Mouse (Mus musculus) CH12.LX (cell line): ENCODE data around the gene Gpr89. TPM values are rescaled to one million over a fixed set of nuclear protein-coding genes. Genes with fewer than 3 reads are reported as not detected.

Experiments
- DNase-seq: peaks from one replicate; pipeline ENCODE4 v3.0.0-alpha.2; 2013; ENCODE audit errors: extremely low read depth
- H3K27ac ChIP-seq: 2 replicates; pipeline ENCODE4 v1.5.1; 2012; ENCODE audit warnings: low read depth, mild to moderate bottlenecking, control low read depth, moderate library complexity; ENCODE audit not compliant: insufficient read depth
- H3K27me3 ChIP-seq: replicated peaks from 2 replicates; pipeline ENCODE3; 2012; ENCODE audit warnings: inconsistent platforms
- H3K36me3 ChIP-seq, 2 experiments: replicated peaks in 1 of 2; 2 replicates each; pipeline versions ENCODE3 to v1.6.1; 2012; ENCODE audit warnings: inconsistent platforms in 1 of 2, low read length in 1 of 2, mild to moderate bottlenecking in 1 of 2, mixed read lengths in 1 of 2, moderate library complexity in 1 of 2; ENCODE audit not compliant: control insufficient read depth in 1 of 2, insufficient read depth in 1 of 2
- H3K4me1 ChIP-seq, 2 experiments: 2 replicates each; pipeline ENCODE4 v1.6.1; 2012; ENCODE audit warnings: inconsistent platforms in 1 of 2, moderate library complexity in 1 of 2; ENCODE audit not compliant: insufficient read depth in 2 of 2, control insufficient read depth in 1 of 2
- H3K4me2 ChIP-seq: 2 replicates; pipeline ENCODE4 v1.6.1; 2012; ENCODE audit warnings: low read depth, mild to moderate bottlenecking, control low read depth; ENCODE audit not compliant: poor library complexity, insufficient read depth, severe bottlenecking
- H3K4me3 ChIP-seq, 3 experiments: fragments of 150-350 bp in 1 of 3; sonication (generic) in 1 of 3; replicated peaks in 1 of 3; 2 replicates each; pipeline versions ENCODE3 to v1.5.1; 2011 to 2012; ENCODE audit warnings: low read depth in 2 of 3, low read length in 2 of 3, mild to moderate bottlenecking in 2 of 3, moderate library complexity in 2 of 3, control low read depth in 1 of 3, improper control_type of control experiment in 1 of 3, inconsistent platforms in 1 of 3, mixed read lengths in 1 of 3; ENCODE audit not compliant: poor library complexity in 1 of 3
- H3K79me2 ChIP-seq: replicated peaks from 2 replicates; pipeline ENCODE4 v1.6.1; 2012; ENCODE audit warnings: mild to moderate bottlenecking, moderate library complexity; ENCODE audit not compliant: control insufficient read depth, poor library complexity, insufficient read depth, severe bottlenecking; ENCODE audit errors: extremely low read depth
- H3K9ac ChIP-seq: 2 replicates; pipeline ENCODE4 v1.6.1; 2012; ENCODE audit warnings: low read depth, mild to moderate bottlenecking, control low read depth, moderate library complexity; ENCODE audit not compliant: insufficient read depth
- H3K9me3 ChIP-seq: replicated peaks from 2 replicates; pipeline ENCODE3; 2012; ENCODE audit warnings: low read length, inconsistent platforms, mixed read lengths
- BHLHE40 ChIP-seq: IDR thresholded peaks from 2 replicates; pipeline ENCODE4 v1.6.1; 2011; ENCODE audit warnings: mild to moderate bottlenecking, low read depth, low read length, improper control_type of control experiment
- CHD1 ChIP-seq: IDR thresholded peaks from 2 replicates; pipeline ENCODE4 v1.6.1; 2012; ENCODE audit warnings: low read depth, low read length, improper control_type of control experiment, inconsistent platforms
- CHD2 ChIP-seq: IDR thresholded peaks from 2 replicates; pipeline ENCODE4 v1.6.1; 2011; ENCODE audit warnings: low read length, improper control_type of control experiment
- HCFC1 ChIP-seq: IDR thresholded peaks from 2 replicates; pipeline ENCODE4 v1.6.1; 2012; ENCODE audit warnings: low read depth, mild to moderate bottlenecking, inconsistent platforms, low read length, improper control_type of control experiment
- IRF4 ChIP-seq: IDR thresholded peaks from 2 replicates; pipeline ENCODE4 v1.6.1; 2014; ENCODE audit warnings: low read depth, mild to moderate bottlenecking, inconsistent platforms, low read length, improper control_type of control experiment
- JUN ChIP-seq: IDR thresholded peaks from 2 replicates; pipeline ENCODE4 v1.6.1; 2011; ENCODE audit warnings: low read depth, mild to moderate bottlenecking, low read length, improper control_type of control experiment, moderate library complexity; ENCODE audit not compliant: insufficient read depth
- JUND ChIP-seq: conservative IDR thresholded peaks from 2 replicates; pipeline ENCODE4 v1.6.1; 2011; ENCODE audit warnings: low read depth, low read length, improper control_type of control experiment
- MAX ChIP-seq: IDR thresholded peaks from 2 replicates; pipeline ENCODE4 v1.6.1; 2011; ENCODE audit warnings: low read length, improper control_type of control experiment
- NELFE ChIP-seq: IDR thresholded peaks from 2 replicates; pipeline ENCODE4 v1.6.1; 2011; ENCODE audit warnings: low read depth, low read length, improper control_type of control experiment
- NRF1 ChIP-seq: IDR thresholded peaks from 2 replicates; pipeline ENCODE4 v1.6.1; 2014; ENCODE audit warnings: low read depth, mild to moderate bottlenecking, inconsistent platforms, low read length, improper control_type of control experiment, moderate library complexity
- RAD21 ChIP-seq: IDR thresholded peaks from 2 replicates; pipeline ENCODE4 v1.6.1; 2011; ENCODE audit warnings: low read depth, mild to moderate bottlenecking, low read length, improper control_type of control experiment, moderate library complexity
- RCOR1 ChIP-seq: conservative IDR thresholded peaks from 2 replicates; pipeline ENCODE4 v1.6.1; 2012; ENCODE audit warnings: low read depth, mild to moderate bottlenecking, inconsistent platforms, low read length, improper control_type of control experiment
- SIN3A ChIP-seq: IDR thresholded peaks from 2 replicates; pipeline ENCODE4 v1.6.1; 2012; ENCODE audit warnings: low read length, improper control_type of control experiment, inconsistent platforms
- SMC3 ChIP-seq: IDR thresholded peaks from 2 replicates; pipeline ENCODE4 v1.6.1; 2011; ENCODE audit warnings: low read depth, low read length, improper control_type of control experiment
- TBP ChIP-seq: conservative IDR thresholded peaks from 2 replicates; pipeline ENCODE4 v1.6.1; 2011; ENCODE audit warnings: low read depth, low read length, improper control_type of control experiment
- TCF12 ChIP-seq: IDR thresholded peaks from 2 replicates; pipeline ENCODE4 v1.6.1; 2014; ENCODE audit warnings: low read depth, mild to moderate bottlenecking, inconsistent platforms, low read length, improper control_type of control experiment
- USF1 ChIP-seq: IDR thresholded peaks from 2 replicates; pipeline ENCODE4 v1.6.1; 2014; ENCODE audit warnings: low read depth, mild to moderate bottlenecking, inconsistent platforms, low read length, improper control_type of control experiment
- ZC3H11A ChIP-seq: IDR thresholded peaks from 2 replicates; pipeline ENCODE4 v1.6.1; 2012; ENCODE audit warnings: low read depth, mild to moderate bottlenecking, inconsistent platforms, low read length, improper control_type of control experiment
- ZKSCAN1 ChIP-seq: IDR thresholded peaks from 2 replicates; pipeline ENCODE4 v1.6.1; 2012; ENCODE audit warnings: low read depth, inconsistent platforms, low read length, improper control_type of control experiment, borderline replicate concordance
- ZMIZ1 ChIP-seq: IDR thresholded peaks from 2 replicates; pipeline ENCODE4 v1.6.1; 2012; ENCODE audit warnings: low read depth, mild to moderate bottlenecking, inconsistent platforms, low read length, improper control_type of control experiment
- ZNF384 ChIP-seq: IDR thresholded peaks from 2 replicates; pipeline ENCODE4 v1.6.1; 2012; ENCODE audit warnings: low read depth, low read length, improper control_type of control experiment, inconsistent platforms
- dilution Hi-C: fragments of 300-500 bp; cut with MboI; formaldehyde crosslinking; loops from 2 replicates; pipeline ENCODE4 v1.14.3; 2020; ENCODE audit warnings: low sequenced_read_pairs; ENCODE audit not compliant: extremely low pct_unique_long_range_greater_than_20kb, extremely low pct_ligation_motif_present
- in situ Hi-C: fragments of 300-500 bp; cut with MboI; formaldehyde crosslinking; loops from 3 replicates; pipeline ENCODE4 v1.14.3; 2019; ENCODE audit warnings: low sequenced_read_pairs, low pct_ligation_motif_present, low pct_unique_long_range_greater_than_20kb, mixed read lengths
- polyA plus RNA-seq: library from polyadenylated mRNA; unstranded; fragments of >175 nt; gene quantifications from 2 replicates; pipeline ENCODE4 v1.2.1, GENCODE M21; 2012; ENCODE audit warnings: low read depth; ENCODE audit not compliant: insufficient read length
- total RNA-seq, 2 experiments: library from RNA; depleted of rRNA; stranded (reverse); fragments of 300-350 nt in 1 of 2; fragments of >200 nt in 1 of 2; gene quantifications; 2 replicates each; pipeline ENCODE4 v1.2.3; 2012 to 2014

Gene Gpr89
- total and polyA plus RNA-seq, 3 experiments = 27.9 to 31.3 (median 30.8) TPM

DNA sequence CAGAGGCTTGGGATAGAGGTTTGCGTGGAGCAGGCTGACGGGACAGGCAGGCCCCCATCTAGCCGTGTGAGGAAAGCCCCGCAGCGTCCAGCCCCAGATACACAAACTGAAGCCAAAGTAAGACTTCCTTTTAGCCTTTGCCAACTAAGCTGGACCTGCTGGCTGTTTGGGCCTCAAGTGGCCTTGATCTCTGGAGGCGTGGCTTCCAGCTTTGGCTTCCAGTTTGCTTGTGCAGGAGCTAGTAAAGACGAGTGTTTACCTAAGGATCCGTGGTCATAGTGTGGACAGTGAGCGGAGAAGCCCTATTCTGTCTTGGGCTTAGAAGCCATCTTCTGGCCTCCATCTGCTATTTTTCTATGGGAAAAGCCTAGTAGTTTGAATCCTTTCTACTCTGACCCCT lies 59.3 kb downstream of the Gpr89 start:
- no peaks in the 10 kb centered on the region for H3K27me3 ChIP-seq
- no peak overlapping the region for H3K27ac ChIP-seq
- no peaks in the 10 kb centered on the region for H3K9me3 ChIP-seq
- TF ChIP-seq MAX = no peak
- TF ChIP-seq USF1 = no peak
- TF ChIP-seq TCF12 = no peak
- no peak for TF ChIP-seq SIN3A
- TF ChIP-seq RCOR1 = no peak
- TF ChIP-seq IRF4 = no peak
- no peak for TF ChIP-seq NELFE
- TF ChIP-seq TBP = no peak
- TF ChIP-seq CHD2 = no peak
- TF ChIP-seq SMC3 = no peak
- TF ChIP-seq JUN = no peak
- no peak for TF ChIP-seq CHD1
- TF ChIP-seq HCFC1 = no peak
- no peak for TF ChIP-seq ZMIZ1
- TF ChIP-seq BHLHE40 = no peak
- H3K36me3 ChIP-seq = no peaks in the 10 kb centered on the region
- no peak overlapping the region for H3K4me3 ChIP-seq
- no peak for DNase-seq
- no peak overlapping the region for H3K9ac ChIP-seq
- dilution Hi-C loops (no loop called here), in situ Hi-C loops (no loop called here)
- no peaks in the 10 kb centered on the region for H3K79me2 ChIP-seq
- H3K4me2 ChIP-seq = no peak overlapping the region
- peaks cover 16 to 17% of the 10 kb centered on the region in 2 experiments for H3K4me1 ChIP-seq

DNA sequence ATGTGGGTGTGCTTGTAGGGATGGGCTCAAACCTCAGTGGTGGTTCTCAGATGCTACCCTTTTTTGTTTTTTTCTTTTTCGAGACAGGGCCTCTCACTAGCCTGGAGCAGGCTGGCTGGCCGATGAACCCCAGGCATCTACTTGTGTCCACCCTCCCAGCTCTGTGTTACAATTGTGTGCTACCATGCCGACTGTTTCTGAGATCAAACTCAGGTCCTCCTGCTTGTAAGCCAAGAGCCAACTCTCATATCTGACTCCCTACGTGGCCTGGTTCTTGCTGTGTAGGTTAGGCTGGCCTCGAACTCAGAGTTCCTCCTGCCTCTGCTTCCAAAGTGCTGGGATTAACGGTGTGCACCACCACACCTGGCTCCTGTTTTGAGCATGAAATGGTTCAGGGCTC lies 60.0 kb downstream of the Gpr89 start:
- in situ Hi-C loops = no loop called here
- no peaks in the 10 kb centered on the region for H3K79me2 ChIP-seq
- no peak overlapping the region for H3K27ac ChIP-seq
- H3K27me3 ChIP-seq = no peaks in the 10 kb centered on the region
- no peak for DNase-seq
- dilution Hi-C loops = no loop called here
- H3K9ac ChIP-seq = no peak overlapping the region
- peaks cover 16 to 17% of the 10 kb centered on the region in 2 experiments for H3K4me1 ChIP-seq
- H3K36me3 ChIP-seq = no peaks in the 10 kb centered on the region
- no peak overlapping the region for H3K4me3 ChIP-seq
- H3K9me3 ChIP-seq = no peaks in the 10 kb centered on the region
- TF ChIP-seq ZC3H11A (no peak), NRF1 (no peak), ZKSCAN1 (no peak), SIN3A (no peak), SMC3 (no peak), RAD21 (no peak), ZNF384 (no peak), JUN (no peak), JUND (no peak), USF1 (no peak)
- H3K4me2 ChIP-seq = no peak overlapping the region
